Mouse (Mus musculus): ENCODE measurements around the gene Tmem222.

Tmem222 gene

GRCm38 (mm10) chr4:133251214-133251613 is 26.4 kb downstream of the Tmem222 start:
- no peak for DNase-seq (ENCODE audit: low read depth, low spot score)

- DNase-seq (ENCODE audit: low read depth, low spot score): peak; percentile 66
Measured at GRCm38 (mm10) chr4:133250609-133251008, 27.0 kb downstream of the Tmem222 start.

- no peak for DNase-seq (ENCODE audit: low read depth, low spot score)
Measured at GRCm38 (mm10) chr4:133247806-133248449, 29.7 kb downstream of the Tmem222 start.

DNA sequence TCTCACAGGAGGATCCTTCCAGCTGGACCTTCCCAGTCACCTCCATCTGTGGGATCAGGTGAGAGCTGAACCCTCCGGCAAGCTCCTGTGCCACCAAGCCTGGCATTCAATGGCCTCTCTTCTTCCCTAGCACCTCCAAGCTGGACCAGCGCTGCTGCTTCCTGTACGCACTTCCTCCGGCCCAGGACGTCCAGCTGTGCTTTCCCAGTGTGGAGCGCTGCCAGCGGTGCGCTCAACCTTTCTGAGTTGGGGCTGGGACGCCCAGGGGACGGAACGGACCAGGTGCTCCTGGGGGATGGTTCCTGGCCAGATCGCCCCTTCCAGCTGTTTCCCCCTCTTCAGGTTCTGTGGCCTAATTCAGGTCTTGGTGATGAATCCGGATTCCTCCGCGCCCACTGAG is 30.5 kb downstream of the Tmem222 start:
- no peak for DNase-seq (ENCODE audit: low read depth, low spot score)

DNA sequence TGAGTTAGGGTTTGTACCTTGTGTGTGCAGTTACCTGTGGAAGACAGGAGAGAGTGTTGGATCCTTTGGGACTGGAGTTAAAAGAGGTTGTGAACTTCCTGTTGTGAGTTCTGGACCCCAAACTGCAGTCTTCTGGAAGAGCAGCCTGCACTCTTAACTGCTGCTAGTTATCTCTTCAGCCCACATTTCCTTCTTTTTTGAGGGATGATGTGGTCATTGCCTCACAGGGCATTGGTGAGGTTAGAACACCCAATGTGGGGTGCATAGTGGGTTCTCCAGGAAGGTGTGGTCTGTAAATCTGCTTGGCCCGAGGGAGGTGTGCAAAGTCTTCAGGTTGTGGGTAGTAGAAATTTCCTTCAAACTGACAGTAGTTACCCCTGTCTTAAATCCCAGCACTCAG is 33.3 kb downstream of the Tmem222 start:
- DNase-seq (ENCODE audit: low read depth, low spot score): no peak

GRCm38 (mm10) chr4:133243538-133243937 is 34.1 kb downstream of the Tmem222 start:
- no peak for DNase-seq (ENCODE audit: low read depth, low spot score)

DNA sequence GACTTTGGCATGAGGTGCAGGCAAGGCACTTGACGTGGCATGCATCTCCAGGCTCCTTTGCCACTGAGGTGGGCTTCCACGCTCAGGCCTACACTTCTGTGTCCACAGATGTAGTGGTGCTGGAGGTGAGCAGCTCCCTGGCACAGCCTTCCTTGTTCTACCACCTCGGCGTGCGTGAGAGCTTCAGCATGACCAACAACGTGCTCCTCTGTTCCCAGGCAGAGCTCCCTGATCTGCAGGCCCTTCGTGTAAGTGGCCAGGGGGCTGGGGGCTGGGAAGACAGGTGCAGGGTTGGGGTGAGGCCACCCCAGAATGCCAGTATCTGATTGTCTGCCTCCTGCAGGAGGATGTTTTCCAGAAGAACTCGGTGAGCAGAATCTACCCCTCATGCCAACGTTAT is 34.9 kb downstream of the Tmem222 start:
- DNase-seq (ENCODE audit: low read depth, low spot score): no peak

- no peak for DNase-seq (ENCODE audit: low read depth, low spot score)
Measured at GRCm38 (mm10) chr4:133241910-133242309, 35.7 kb downstream of the Tmem222 start.

- DNase-seq (ENCODE audit: low read depth, low spot score): peak; percentile 91
Measured at GRCm38 (mm10) chr4:133240934-133241908, 36.4 kb downstream of the Tmem222 start.

DNA sequence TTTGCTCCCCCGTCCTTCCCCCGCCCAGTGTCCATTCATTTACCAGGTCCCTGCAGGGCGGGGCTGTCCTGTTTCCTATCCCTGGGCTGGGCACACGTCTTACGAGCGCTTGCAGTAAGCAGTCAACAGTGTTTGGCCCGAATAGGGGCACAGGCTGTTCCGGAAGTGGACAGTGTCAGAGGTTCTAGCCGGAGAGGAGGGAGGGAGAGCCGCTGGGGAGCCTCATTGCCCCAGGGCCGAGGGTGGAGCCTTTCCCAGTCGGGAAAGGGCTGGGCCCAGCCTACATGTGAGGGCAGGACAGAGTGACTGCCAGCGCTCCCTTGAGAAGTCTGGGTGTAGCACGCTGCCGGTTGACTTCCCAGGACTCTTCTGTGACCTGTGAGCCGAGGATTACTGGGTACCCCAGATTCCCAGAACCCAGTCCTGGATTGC is 37.1 kb downstream of the Tmem222 start, which contains the start of gene Map3k6:
Gene Map3k6 (plus strand): TSS at position 329 of the 432 bp plus-strand sequence.
- DNase-seq (ENCODE audit: low read depth, low spot score): no peak

DNA sequence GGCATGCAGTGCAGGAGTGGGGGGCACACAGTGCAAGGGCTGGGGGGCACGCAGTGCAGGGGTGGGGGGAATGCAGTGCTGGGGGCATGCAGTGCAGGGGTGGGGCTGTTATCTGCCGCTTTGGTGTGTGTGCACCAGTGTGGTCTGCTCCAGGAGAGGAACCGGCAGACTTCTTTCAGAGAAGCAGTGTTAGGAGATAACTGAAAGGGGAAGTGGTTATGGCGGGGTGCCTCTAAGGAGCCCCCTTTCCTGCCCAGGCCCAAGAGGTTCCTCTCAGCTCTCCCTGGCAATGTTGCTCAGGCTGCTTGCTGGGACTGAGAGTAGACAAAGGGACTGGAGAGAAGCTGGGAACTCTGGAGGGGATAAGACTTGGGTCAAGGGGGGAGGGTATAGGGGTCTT is 39.7 kb downstream of the Tmem222 start:
- peak; percentile 76 for DNase-seq (ENCODE audit: low read depth, low spot score)

DNA sequence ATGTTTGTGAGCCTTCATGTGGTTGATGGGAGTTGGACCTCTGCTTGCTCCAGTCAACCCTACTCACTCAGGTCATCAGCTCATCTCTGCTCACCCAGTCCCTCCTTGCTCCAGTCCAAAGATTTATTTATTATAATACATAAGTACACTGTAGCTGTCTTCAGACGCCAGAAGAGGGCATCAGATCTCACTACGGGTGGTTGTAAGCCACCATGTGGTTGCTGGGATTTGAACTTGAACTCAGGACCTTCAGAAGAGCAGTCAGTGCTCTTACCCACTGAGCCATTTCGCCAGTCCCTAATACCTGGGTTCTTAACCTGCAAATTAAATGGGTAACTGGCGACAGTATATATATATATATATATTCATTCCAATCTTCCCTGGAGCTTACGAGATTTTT is 42.2 kb downstream of the Tmem222 start:
- peak; percentile 16 for DNase-seq (ENCODE audit: low read depth, low spot score)

DNA sequence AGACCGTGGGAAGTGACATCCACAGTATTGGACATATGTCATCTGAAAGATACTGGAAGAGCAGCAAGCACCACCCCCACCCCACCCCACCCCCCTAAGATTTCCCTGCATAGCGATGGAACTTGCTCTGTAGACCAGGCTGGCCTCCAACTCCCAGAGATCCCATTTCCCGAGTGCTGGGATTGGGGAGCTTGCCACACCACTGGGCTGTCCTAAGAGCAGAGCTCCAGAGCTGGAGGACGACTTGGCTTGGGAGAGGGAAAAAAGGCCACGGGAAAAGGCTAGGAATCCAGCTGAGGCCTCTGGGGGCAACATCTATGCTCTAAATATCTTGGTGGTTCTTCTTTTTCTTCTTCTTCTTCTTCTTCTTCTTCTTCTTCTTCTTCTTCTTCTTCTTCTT is 42.8 kb downstream of the Tmem222 start:
- no peak for DNase-seq (ENCODE audit: low read depth, low spot score)

- peak; percentile 58 for DNase-seq (ENCODE audit: low read depth, low spot score)
Measured at GRCm38 (mm10) chr4:133233285-133233976, 44.2 kb downstream of the Tmem222 start.

DNA sequence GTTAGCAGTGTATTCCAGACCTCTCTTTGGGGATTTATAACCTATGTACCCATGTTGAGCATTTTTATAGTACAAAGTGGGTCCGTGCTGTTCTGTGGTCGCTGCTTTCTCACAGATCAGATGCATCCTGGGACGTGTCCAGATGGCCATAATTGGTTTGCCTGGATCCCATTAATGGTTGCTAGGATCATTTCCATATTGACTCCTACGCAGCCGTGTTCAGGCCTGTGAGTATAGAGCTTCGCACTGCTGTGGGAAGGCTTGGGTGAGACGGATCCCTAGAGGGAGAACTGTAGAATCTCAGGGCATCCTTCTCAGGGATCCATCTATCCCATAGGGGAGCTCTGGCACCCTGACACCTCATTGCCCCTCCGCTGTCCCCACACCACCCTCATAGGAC is 48.0 kb downstream of the Tmem222 start:
- DNase-seq (ENCODE audit: low read depth, low spot score): no peak

- no peak for DNase-seq (ENCODE audit: low read depth, low spot score)
Measured at GRCm38 (mm10) chr4:133227636-133228035, 50.0 kb downstream of the Tmem222 start.

DNA sequence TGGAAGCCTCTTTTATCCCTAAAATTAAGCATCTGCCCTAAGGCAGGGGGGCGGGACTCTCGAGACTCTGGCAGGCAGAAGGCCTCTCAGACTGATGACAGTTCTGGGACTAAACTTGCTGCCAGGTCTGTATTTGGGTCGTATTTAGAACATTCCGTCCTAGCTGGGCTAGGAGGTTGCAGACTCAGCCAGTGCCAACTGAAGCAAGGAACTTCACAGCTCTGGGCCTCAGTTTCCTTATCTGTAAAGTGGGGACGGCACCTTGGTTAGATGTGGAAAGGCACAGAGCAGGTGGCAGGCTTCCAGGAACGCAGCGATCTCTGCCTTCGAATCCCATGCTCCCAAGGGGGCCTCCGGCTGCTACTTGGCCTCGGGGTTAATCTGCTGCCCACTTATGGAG is 51.5 kb downstream of the Tmem222 start:
- DNase-seq (ENCODE audit: low read depth, low spot score): no peak

- DNase-seq (ENCODE audit: low read depth, low spot score): no peak
Measured at GRCm38 (mm10) chr4:133223875-133224274, 53.7 kb downstream of the Tmem222 start.

- DNase-seq (ENCODE audit: low read depth, low spot score): no peak
Measured at GRCm38 (mm10) chr4:133221701-133222100, 55.9 kb downstream of the Tmem222 start.

GRCm38 (mm10) chr4:133220656-133221055 is 56.9 kb downstream of the Tmem222 start:
- DNase-seq (ENCODE audit: low read depth, low spot score): no peak

GRCm38 (mm10) chr4:133218745-133219144 is 58.8 kb downstream of the Tmem222 start:
- no peak for DNase-seq (ENCODE audit: low read depth, low spot score)

- DNase-seq (ENCODE audit: low read depth, low spot score): peak; percentile 74
Measured at GRCm38 (mm10) chr4:133217641-133218040, 60.0 kb downstream of the Tmem222 start.
